Mouse (Mus musculus): ENCODE measurements around the gene H2-K1. TPM values are rescaled to one million over a fixed set of nuclear protein-coding genes. Genes with fewer than 3 reads are reported as not detected.
"Not testable (repeated sequence)": the region's sequence is repeated elsewhere in the genome, so short reads cannot be mapped to it uniquely, and the experiment has no call there.

H2-K1 gene
- polyA plus RNA-seq, 1 experiment from 2014 or later = 307 TPM

DNA sequence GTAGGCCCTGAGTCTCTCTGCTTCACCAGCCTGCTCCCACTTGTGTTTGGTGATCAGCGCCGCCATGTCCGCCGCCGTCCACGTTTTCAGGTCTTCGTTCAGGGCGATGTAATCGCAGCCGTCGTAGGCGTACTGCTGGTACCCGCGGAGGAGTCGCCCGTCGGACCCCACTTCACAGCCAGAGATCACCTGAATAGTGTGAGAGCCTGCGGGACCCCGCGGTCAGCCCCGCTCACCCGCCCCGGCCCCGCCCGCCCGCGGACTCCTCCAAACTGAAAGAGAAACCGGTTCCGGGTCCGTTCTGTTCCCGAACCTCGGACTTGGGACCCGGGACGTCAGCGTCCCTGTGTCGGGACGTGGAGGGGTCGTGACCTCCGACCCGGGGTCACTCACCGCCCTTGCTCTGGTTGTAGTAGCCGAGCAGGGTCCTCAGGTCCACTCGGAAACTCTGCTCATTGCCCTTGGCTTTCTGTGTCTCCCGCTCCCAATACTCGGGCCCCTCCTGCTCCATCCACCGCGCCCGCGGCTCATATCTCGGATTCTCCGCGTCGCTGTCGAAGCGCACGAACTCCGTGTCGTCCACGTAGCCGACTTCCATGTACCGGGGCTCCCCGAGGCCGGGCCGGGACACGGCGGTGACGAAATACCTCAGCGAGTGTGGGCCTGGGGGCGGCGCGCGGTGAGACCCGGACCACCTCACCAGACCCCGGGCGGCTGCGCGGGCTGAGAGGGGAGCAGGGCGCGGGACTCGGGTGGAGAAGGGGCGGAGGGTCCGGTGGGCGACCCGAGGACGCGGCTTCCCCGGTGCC, 602 bp downstream of the H2-K1 start:
- H3K9ac ChIP-seq (ENCODE audit: low read depth, low read length) = peak overlapping the region; percentile 70
- 0 out of 2 replicates have a peak, but pooled peaks cover 3% of the 10 kb centered on the region for H3K27me3 ChIP-seq (replicated peaks; ENCODE audit: control insufficient read depth, insufficient read depth, low read length)
- no peaks in the 10 kb centered on the region for H3K4me1 ChIP-seq (ENCODE audit: control insufficient read depth, insufficient read depth, low read length)
- H3K4me2 ChIP-seq (ENCODE audit: low read depth, low read length) = peak overlapping the region; percentile 94
- peak overlapping the region; percentile 11; the same call in 1 of the 2 replicates for H3K27ac ChIP-seq (ENCODE audit: low read length)
- ATAC-seq = peak; percentile 57
- H3K36me3 ChIP-seq (ENCODE audit: control insufficient read depth, insufficient read depth, low read length) = no peaks in the 10 kb centered on the region
- WGBS = 2% methylated on average over 87 of the region's 87 CpGs
- H3K9me3 ChIP-seq (ENCODE audit: control insufficient read depth, low read length) = no peaks in the 10 kb centered on the region
- peak overlapping the region; percentile 61 for H3K4me3 ChIP-seq (ENCODE audit: low read length)

DNA sequence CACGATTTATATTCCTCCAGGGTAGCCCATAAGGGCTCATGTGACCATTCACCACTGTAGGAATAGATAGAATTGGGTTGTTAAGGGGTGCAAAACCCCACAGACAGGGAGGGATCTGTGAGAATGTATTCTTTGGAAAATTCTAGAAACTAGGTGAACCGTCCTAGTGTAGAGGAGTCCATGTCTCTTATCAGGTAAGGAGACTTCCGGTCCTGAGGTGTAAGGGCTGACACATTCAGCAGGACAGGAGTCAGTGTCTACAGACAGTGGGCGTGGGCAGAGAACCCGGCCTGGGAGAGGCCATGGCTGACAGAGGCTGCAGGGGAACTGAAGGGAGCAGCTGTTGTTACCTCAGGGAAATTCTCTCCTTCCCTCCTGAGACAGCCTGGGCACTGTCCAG, 1.4 kb downstream of the H2-K1 start:
- not testable (repeated sequence) for ATAC-seq; H3K27me3 ChIP-seq (replicated peaks; ENCODE audit: control insufficient read depth, insufficient read depth, low read length); H3K4me3 ChIP-seq (ENCODE audit: low read length); H3K9ac ChIP-seq (ENCODE audit: low read depth, low read length); H3K27ac ChIP-seq (ENCODE audit: low read length); H3K4me2 ChIP-seq (ENCODE audit: low read depth, low read length); H3K9me3 ChIP-seq (ENCODE audit: control insufficient read depth, low read length); H3K36me3 ChIP-seq (ENCODE audit: control insufficient read depth, insufficient read depth, low read length); H3K4me1 ChIP-seq (ENCODE audit: control insufficient read depth, insufficient read depth, low read length)
- 45% methylated on average over 5 of the region's 5 CpGs for WGBS

DNA sequence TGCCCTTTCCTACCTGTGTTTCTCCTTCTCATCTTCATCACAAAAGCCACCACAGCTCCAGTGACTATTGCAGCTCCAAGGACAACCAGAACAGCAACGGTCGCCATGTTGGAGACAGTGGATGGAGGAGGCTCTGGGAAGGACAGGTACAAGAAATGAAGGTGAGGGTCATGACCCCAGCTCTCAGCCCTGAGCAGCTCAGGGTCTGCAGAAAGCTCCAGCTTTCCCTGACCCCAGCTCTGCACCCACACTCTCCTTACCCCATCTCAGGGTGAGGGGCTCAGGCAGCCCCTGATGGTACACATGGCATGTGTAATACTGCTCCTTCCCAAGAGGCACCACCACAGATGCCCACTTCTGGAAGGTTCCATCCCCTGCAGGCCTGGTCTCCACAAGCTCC, 3.1 kb downstream of the H2-K1 start:
- 89% methylated on average over 2 of the region's 2 CpGs for whole genome bisulfite sequencing
- H3K9ac ChIP-seq (ENCODE audit: low read depth, low read length); H3K27me3 ChIP-seq (replicated peaks; ENCODE audit: control insufficient read depth, insufficient read depth, low read length); H3K4me1 ChIP-seq (ENCODE audit: control insufficient read depth, insufficient read depth, low read length); H3K27ac ChIP-seq (ENCODE audit: low read length); ATAC-seq; H3K4me3 ChIP-seq (ENCODE audit: low read length); H3K4me2 ChIP-seq (ENCODE audit: low read depth, low read length); H3K9me3 ChIP-seq (ENCODE audit: control insufficient read depth, low read length); H3K36me3 ChIP-seq (ENCODE audit: control insufficient read depth, insufficient read depth, low read length): not testable (repeated sequence)

DNA sequence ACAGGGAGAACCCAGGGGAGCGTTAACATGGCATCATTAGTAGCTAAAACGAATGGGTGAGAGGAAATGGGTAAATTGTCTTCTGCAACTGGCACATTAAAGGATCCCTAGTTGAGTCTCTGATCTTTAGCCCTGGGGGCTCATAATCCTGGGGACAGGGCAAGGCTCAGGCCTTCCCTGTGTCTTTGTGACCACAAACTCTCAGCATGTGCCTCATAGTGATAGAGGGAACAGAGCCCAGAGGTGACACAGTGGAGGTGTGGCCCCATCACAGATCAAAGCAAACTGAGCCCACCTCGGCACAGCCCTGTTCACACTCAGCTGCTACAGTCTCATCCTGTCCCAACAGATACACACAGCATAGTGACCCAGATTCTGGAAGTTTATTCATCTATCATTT, 4.5 kb downstream of the H2-K1 start:
- Histone ChIP-seq H3K9me3 (ENCODE audit: control insufficient read depth, low read length) (no peaks in the 10 kb centered on the region), H3K4me1 (ENCODE audit: control insufficient read depth, insufficient read depth, low read length) (no peaks in the 10 kb centered on the region), H3K4me3 (ENCODE audit: low read length) (no peak overlapping the region), H3K36me3 (ENCODE audit: control insufficient read depth, insufficient read depth, low read length) (no peaks in the 10 kb centered on the region), H3K9ac (ENCODE audit: low read depth, low read length) (no peak overlapping the region), H3K27me3 (replicated peaks; ENCODE audit: control insufficient read depth, insufficient read depth, low read length) (0 out of 2 replicates have a peak, but pooled peaks cover 3% of the 10 kb centered on the region), H3K27ac (ENCODE audit: low read length) (no peak overlapping the region), H3K4me2 (ENCODE audit: low read depth, low read length) (no peak overlapping the region)
- ATAC-seq = no peak
- 43% methylated on average over 3 of the region's 3 CpGs for WGBS

DNA sequence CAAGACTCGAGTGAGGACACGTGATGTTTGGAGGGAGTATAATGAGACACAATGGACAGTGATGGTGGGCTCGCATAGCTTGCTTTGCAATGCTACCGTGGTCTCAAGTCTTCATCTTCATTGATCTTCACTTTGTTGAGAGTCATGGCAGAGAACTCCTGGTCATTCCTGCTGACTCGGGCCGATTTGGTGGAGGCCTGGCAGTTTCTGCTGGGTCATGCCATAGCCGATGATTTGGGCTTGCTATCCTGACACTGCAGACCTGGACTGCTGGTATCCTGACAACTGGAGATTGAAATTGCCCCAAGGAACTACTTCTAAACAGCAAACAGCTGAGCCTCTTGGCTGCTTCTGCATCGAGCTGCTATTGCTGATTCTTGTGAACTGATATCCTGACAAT, 5.2 kb downstream of the H2-K1 start:
- Histone ChIP-seq H3K36me3 (ENCODE audit: control insufficient read depth, insufficient read depth, low read length) (no peaks in the 10 kb centered on the region), H3K4me2 (ENCODE audit: low read depth, low read length) (no peak overlapping the region), H3K27me3 (replicated peaks; ENCODE audit: control insufficient read depth, insufficient read depth, low read length) (no peaks in the 10 kb centered on the region), H3K27ac (ENCODE audit: low read length) (no peak overlapping the region), H3K4me3 (ENCODE audit: low read length) (no peak overlapping the region), H3K9me3 (ENCODE audit: control insufficient read depth, low read length) (no peaks in the 10 kb centered on the region), H3K9ac (ENCODE audit: low read depth, low read length) (no peak overlapping the region), H3K4me1 (ENCODE audit: control insufficient read depth, insufficient read depth, low read length) (no peaks in the 10 kb centered on the region)
- WGBS = 93% methylated on average over 8 of the region's 8 CpGs
- no peak for ATAC-seq

DNA sequence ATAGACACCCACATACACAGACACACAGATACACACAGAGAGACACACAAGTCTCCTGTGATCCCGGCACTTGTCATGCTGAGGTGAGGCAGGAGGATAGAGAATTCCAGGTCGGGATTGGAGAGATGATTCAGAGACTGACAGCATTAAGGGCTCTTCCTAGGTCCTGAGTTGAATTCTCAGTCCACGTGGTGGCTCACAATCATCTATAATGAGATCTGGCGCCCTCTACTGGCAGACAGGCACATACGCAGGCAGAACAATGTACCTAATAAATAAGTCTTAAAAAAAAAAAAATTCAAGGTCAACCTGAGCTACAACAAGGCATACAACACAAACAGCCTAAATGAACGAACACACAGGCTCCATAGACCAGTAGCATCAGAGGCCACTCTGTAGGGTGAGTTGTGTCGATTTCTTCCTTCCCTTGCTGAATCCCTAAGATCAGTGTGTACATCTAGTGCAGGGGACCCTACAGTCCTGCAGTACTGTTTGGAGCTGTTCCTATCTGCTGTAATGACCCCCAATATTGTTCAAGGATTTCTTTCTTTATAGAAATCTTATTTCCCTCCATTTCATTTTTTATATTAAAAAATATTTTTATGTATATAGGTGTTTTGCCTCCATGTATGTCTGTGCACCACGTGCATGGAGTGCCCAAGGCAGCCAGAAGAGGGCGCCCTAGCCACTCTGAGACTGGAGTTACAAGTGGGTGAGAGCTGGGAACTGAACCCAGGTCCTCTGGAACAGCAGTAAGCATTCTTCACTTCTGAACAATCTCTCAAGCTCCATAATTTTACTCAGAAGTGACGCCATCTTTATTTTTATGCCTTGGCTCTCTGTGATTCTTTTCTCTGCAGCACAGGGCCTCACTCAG, 8.1 kb downstream of the H2-K1 start:
- H3K27ac ChIP-seq (ENCODE audit: low read length) = no peak overlapping the region
- H3K36me3 ChIP-seq (ENCODE audit: control insufficient read depth, insufficient read depth, low read length) = no peaks in the 10 kb centered on the region
- H3K4me1 ChIP-seq (ENCODE audit: control insufficient read depth, insufficient read depth, low read length) = no peaks in the 10 kb centered on the region
- WGBS = 32% methylated on average over 10 of the region's 10 CpGs
- ATAC-seq = no peak
- H3K4me3 ChIP-seq (ENCODE audit: low read length) = no peak overlapping the region
- H3K27me3 ChIP-seq (replicated peaks; ENCODE audit: control insufficient read depth, insufficient read depth, low read length) = no peaks in the 10 kb centered on the region
- H3K4me2 ChIP-seq (ENCODE audit: low read depth, low read length) = no peak overlapping the region
- no peaks in the 10 kb centered on the region for H3K9me3 ChIP-seq (ENCODE audit: control insufficient read depth, low read length)
- H3K9ac ChIP-seq (ENCODE audit: low read depth, low read length) = no peak overlapping the region

DNA sequence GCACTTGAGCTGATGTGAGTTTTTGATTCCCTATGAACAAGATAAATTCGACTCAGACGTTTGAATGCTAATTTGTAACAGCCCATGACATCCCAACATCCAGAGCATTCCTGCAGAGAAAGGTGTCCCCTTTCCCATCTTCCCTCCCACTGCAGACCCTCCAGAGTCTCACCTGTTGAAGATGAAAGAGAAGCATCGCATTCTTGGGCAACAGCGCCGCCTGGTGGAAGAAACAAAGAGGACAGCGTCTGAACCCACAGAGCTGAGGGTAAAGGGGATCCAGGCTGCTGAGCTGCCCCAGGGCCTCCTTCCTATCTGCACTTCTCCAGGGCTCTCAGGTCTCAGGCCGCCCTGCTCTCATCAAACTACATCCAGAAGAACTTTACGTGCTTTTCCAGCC, 18.0 kb downstream of the H2-K1 start:
- H3K36me3 ChIP-seq (ENCODE audit: control insufficient read depth, insufficient read depth, low read length); ATAC-seq; H3K4me3 ChIP-seq (ENCODE audit: low read length); H3K9ac ChIP-seq (ENCODE audit: low read depth, low read length); H3K27ac ChIP-seq (ENCODE audit: low read length); H3K9me3 ChIP-seq (ENCODE audit: control insufficient read depth, low read length): not testable (repeated sequence)
- Histone ChIP-seq H3K27me3 (replicated peaks; ENCODE audit: control insufficient read depth, insufficient read depth, low read length) (peaks cover 12% of the 10 kb centered on the region), H3K4me2 (ENCODE audit: low read depth, low read length) (peak overlapping the region; percentile 67; the same call in 1 of the 2 replicates), H3K4me1 (ENCODE audit: control insufficient read depth, insufficient read depth, low read length) (peaks cover 16% of the 10 kb centered on the region)
- WGBS = 8% methylated on average over 8 of the region's 8 CpGs

DNA sequence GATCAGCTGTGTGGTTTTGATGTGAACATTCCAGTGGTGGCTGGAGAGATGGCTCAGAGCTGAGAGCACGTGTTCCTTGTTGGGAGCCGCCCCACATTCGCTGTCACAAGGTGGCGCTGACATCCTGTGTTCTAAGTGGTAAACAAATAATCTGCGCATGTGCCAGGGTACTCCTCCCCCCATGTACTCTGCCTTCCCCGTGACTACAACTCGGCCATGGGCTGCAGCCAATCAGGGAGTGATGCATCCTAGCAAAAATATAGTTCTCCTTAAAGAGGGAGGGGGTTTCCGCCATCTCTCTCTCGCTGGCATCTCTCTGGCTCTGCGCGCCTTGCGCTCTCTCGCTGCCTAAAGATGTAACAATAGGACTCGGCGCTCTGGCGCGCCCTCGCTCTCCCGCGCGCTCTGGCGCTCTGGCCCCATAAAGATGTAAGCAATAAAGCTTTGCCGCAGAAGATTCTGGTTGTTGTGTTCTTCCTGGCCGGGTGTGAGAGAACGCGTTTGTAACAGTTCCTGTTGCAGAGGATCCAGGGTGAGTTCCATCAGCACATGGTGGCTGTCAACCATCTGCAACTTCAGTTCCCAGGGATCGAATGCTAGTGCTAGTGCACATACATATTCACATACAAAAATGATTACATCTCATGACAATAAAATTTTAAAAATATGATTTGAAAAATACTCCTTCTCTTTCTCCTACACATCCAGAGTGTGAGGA, 18.8 kb downstream of the H2-K1 start:
- H3K9me3 ChIP-seq (ENCODE audit: control insufficient read depth, low read length); H3K36me3 ChIP-seq (ENCODE audit: control insufficient read depth, insufficient read depth, low read length): not testable (repeated sequence)
- Histone ChIP-seq H3K9ac (ENCODE audit: low read depth, low read length) (peak overlapping the region; percentile 65), H3K4me3 (ENCODE audit: low read length) (peak overlapping the region; percentile 54), H3K4me1 (ENCODE audit: control insufficient read depth, insufficient read depth, low read length) (peaks cover 16% of the 10 kb centered on the region), H3K4me2 (ENCODE audit: low read depth, low read length) (peak overlapping the region; percentile 67), H3K27ac (ENCODE audit: low read length) (peak overlapping the region; percentile 69), H3K27me3 (replicated peaks; ENCODE audit: control insufficient read depth, insufficient read depth, low read length) (peaks cover 12% of the 10 kb centered on the region)
- ATAC-seq = peak; percentile 76
- under 1% methylated on average over 27 of the region's 27 CpGs for WGBS
